Mouse (Mus musculus) MEL (cell line): ENCODE measurements around the gene Serpina7. TPM values are rescaled to one million over a fixed set of nuclear protein-coding genes. Genes with fewer than 3 reads are reported as not detected.

Experiments used
- DNase-seq: peaks from one replicate; pipeline ENCODE4 v3.0.0; 2011; ENCODE audit warnings: low read depth, low spot score
- H3K27ac ChIP-seq: 2 replicates; pipeline ENCODE4 v1.5.1; 2012; ENCODE audit warnings: low read depth, mild to moderate bottlenecking, control low read depth, low read length, moderate library complexity; ENCODE audit not compliant: control insufficient read depth
- H3K27me3 ChIP-seq, 2 experiments: fragments of 150-350 bp in 1 of 2; sonication (generic) in 1 of 2; 2 replicates each; pipeline ENCODE4 v1.6.1; 2012; ENCODE audit warnings: low read length in 2 of 2, mild to moderate bottlenecking in 2 of 2, improper control_type of control experiment in 1 of 2, moderate library complexity in 1 of 2; ENCODE audit not compliant: insufficient read depth in 2 of 2, control insufficient read depth in 1 of 2
- H3K36me3 ChIP-seq, 2 experiments: 2 replicates each; pipeline ENCODE4 v1.6.1; 2012 to 2014; ENCODE audit warnings: low read length in 2 of 2, improper control_type of control experiment in 1 of 2, inconsistent platforms in 1 of 2, mild to moderate bottlenecking in 1 of 2; ENCODE audit not compliant: insufficient read depth in 2 of 2, control insufficient read depth in 1 of 2
- H3K4me1 ChIP-seq, 2 experiments: fragments of 150-350 bp in 1 of 2; sonication (generic) in 1 of 2; 2 replicates each; pipeline ENCODE4 v1.6.1; 2012; ENCODE audit warnings: low read length in 2 of 2, improper control_type of control experiment in 1 of 2, mild to moderate bottlenecking in 1 of 2; ENCODE audit not compliant: insufficient read depth in 2 of 2, control insufficient read depth in 1 of 2
- H3K4me3 ChIP-seq, 2 experiments: fragments of 150-350 bp in 1 of 2; sonication (generic) in 1 of 2; 2 replicates each; pipeline ENCODE4 v1.5.1; 2012; ENCODE audit warnings: low read depth in 2 of 2, low read length in 2 of 2, mild to moderate bottlenecking in 2 of 2, moderate library complexity in 2 of 2, control low read depth in 1 of 2, improper control_type of control experiment in 1 of 2; ENCODE audit not compliant: control insufficient read depth in 1 of 2, insufficient read depth in 1 of 2
- H3K79me2 ChIP-seq: 2 replicates; pipeline ENCODE4 v1.6.1; 2012; ENCODE audit warnings: mild to moderate bottlenecking, low read length, moderate library complexity; ENCODE audit not compliant: control insufficient read depth, poor library complexity, insufficient read depth
- H3K9ac ChIP-seq: 2 replicates; pipeline ENCODE4 v1.6.1; 2012; ENCODE audit warnings: low read depth, mild to moderate bottlenecking, control low read depth, low read length, moderate library complexity; ENCODE audit not compliant: control insufficient read depth, poor library complexity, severe bottlenecking
- H3K9me3 ChIP-seq: fragments of 150-350 bp; sonication (generic); replicated peaks from 2 replicates; pipeline ENCODE4 v1.6.1; 2012; ENCODE audit warnings: mild to moderate bottlenecking, low read length, improper control_type of control experiment, moderate library complexity; ENCODE audit not compliant: insufficient read depth
- CHD1 ChIP-seq: IDR thresholded peaks from 2 replicates; pipeline ENCODE4 v1.6.1; 2012; ENCODE audit warnings: low read depth, mild to moderate bottlenecking, inconsistent platforms, low read length, improper control_type of control experiment
- ELF1 ChIP-seq: IDR thresholded peaks from 2 replicates; pipeline ENCODE4 v1.6.1; 2014; ENCODE audit warnings: low read depth, mild to moderate bottlenecking, inconsistent platforms, low read length, improper control_type of control experiment, moderate library complexity
- GATA1 ChIP-seq: IDR thresholded peaks from 2 replicates; pipeline ENCODE4 v1.6.1; 2011; ENCODE audit warnings: low read depth, low read length, improper control_type of control experiment
- MAX ChIP-seq: IDR thresholded peaks from 2 replicates; pipeline ENCODE4 v1.6.1; 2011; ENCODE audit warnings: low read length, improper control_type of control experiment
- MAZ ChIP-seq: IDR thresholded peaks from 2 replicates; pipeline ENCODE4 v1.6.1; 2012; ENCODE audit warnings: low read depth, mild to moderate bottlenecking, inconsistent platforms, low read length, improper control_type of control experiment
- MEF2A ChIP-seq: IDR thresholded peaks from 2 replicates; pipeline ENCODE4 v1.6.1; 2014; ENCODE audit warnings: low read depth, mild to moderate bottlenecking, inconsistent platforms, low read length, improper control_type of control experiment; ENCODE audit not compliant: poor library complexity, insufficient replicate concordance, severe bottlenecking; ENCODE audit errors: extremely low read depth
- MYC ChIP-seq: IDR thresholded peaks from 2 replicates; pipeline ENCODE4 v1.6.1; 2011; ENCODE audit warnings: low read depth, mild to moderate bottlenecking, low read length, improper control_type of control experiment, moderate library complexity
- NELFE ChIP-seq: IDR thresholded peaks from 2 replicates; pipeline ENCODE4 v1.6.1; 2011; ENCODE audit warnings: low read depth, low read length, improper control_type of control experiment
- NRF1 ChIP-seq: IDR thresholded peaks from 2 replicates; pipeline ENCODE4 v1.6.1; 2014; ENCODE audit warnings: low read depth, mild to moderate bottlenecking, inconsistent platforms, low read length, improper control_type of control experiment, moderate library complexity; ENCODE audit not compliant: poor library complexity, insufficient read depth, severe bottlenecking
- POLR2A ChIP-seq, 2 experiments: IDR thresholded peaks; 2 replicates each; pipeline ENCODE4 v1.6.1; 2011 to 2012; ENCODE audit warnings: low read length in 2 of 2, mild to moderate bottlenecking in 2 of 2, control low read depth in 1 of 2, improper control_type of control experiment in 1 of 2, low read depth in 1 of 2, moderate library complexity in 1 of 2; ENCODE audit not compliant: control insufficient read depth in 1 of 2, insufficient read depth in 1 of 2, poor library complexity in 1 of 2
- POLR2AphosphoS5 ChIP-seq: IDR thresholded peaks from 2 replicates; pipeline ENCODE4 v1.6.1; 2012; ENCODE audit warnings: low read depth, borderline replicate concordance, mild to moderate bottlenecking, inconsistent platforms, low read length, moderate library complexity, mixed read lengths
- TBP ChIP-seq: IDR thresholded peaks from 2 replicates; pipeline ENCODE4 v1.8.0; 2011; ENCODE audit warnings: low read depth, low read length, improper control_type of control experiment
- TCF12 ChIP-seq: IDR thresholded peaks from 2 replicates; pipeline ENCODE4 v1.6.1; 2014; ENCODE audit warnings: low read depth, mild to moderate bottlenecking, inconsistent platforms, low read length, improper control_type of control experiment, moderate library complexity
- UBTF ChIP-seq: IDR thresholded peaks from 2 replicates; pipeline ENCODE4 v1.6.1; 2012; ENCODE audit warnings: low read depth, mild to moderate bottlenecking, inconsistent platforms, low read length, improper control_type of control experiment, moderate library complexity, borderline replicate concordance; ENCODE audit not compliant: insufficient read depth
- USF2 ChIP-seq, 2 experiments: IDR thresholded peaks; 2 replicates each; pipeline ENCODE4 v1.6.1; 2011 to 2012; ENCODE audit warnings: improper control_type of control experiment in 2 of 2, low read length in 2 of 2, borderline replicate concordance in 1 of 2, inconsistent platforms in 1 of 2, low read depth in 1 of 2, mild to moderate bottlenecking in 1 of 2; ENCODE audit not compliant: insufficient read depth in 1 of 2
- ZKSCAN1 ChIP-seq: IDR thresholded peaks from 2 replicates; pipeline ENCODE4 v1.6.1; 2012; ENCODE audit warnings: low read depth, mild to moderate bottlenecking, inconsistent platforms, low read length, improper control_type of control experiment, moderate library complexity
- ZNF384 ChIP-seq: IDR thresholded peaks from 2 replicates; pipeline ENCODE4 v1.6.1; 2012; ENCODE audit warnings: low read depth, mild to moderate bottlenecking, inconsistent platforms, low read length, improper control_type of control experiment
- polyA plus RNA-seq, 2 experiments: library from polyadenylated mRNA; stranded (reverse) in 1 of 2; unstranded in 1 of 2; fragments of >175 nt in 1 of 2; fragments of >200 nt in 1 of 2; gene quantifications; 2 replicates each; pipeline versions ENCODE4 v1.2.1 to v1.2.4; 2012; ENCODE audit warnings: low replicate concordance in 2 of 2, low read depth in 1 of 2; ENCODE audit not compliant: insufficient read length in 2 of 2, insufficient read depth in 1 of 2, missing spikeins in 1 of 2
- total RNA-seq: library from RNA; depleted of rRNA; stranded (reverse); fragments of 300-350 nt; gene quantifications from 2 replicates; pipeline ENCODE4 v1.2.3, GENCODE M21; 2012

Gene Serpina7
- total and polyA plus RNA-seq, 3 experiments = not detected

DNA sequence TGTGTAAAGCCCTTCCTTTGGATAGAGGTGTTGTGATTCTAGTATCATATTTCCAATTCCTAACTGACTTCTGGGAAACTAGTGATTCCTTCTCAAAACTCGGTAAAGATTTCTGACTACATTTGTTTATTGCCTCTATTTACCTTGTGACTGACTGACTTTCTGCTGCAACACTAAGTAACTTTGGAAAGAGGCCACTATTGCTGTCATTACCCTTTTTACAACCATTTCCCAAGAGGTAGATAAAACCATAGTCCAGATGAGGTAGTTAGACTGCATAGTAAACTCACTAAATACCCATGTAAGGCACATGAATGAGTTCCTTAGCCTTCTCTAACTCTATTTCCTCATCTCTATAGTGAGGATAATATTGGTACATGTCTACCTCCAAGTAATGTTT is 43.9 kb downstream of the Serpina7 start:
- H3K36me3 ChIP-seq = no peaks in the 10 kb centered on the region
- no peak overlapping the region for H3K4me3 ChIP-seq
- H3K4me1 ChIP-seq = no peaks in the 10 kb centered on the region
- H3K9me3 ChIP-seq = no peaks in the 10 kb centered on the region
- H3K27me3 ChIP-seq = no peaks in the 10 kb centered on the region
- no peak overlapping the region for H3K9ac ChIP-seq
- H3K27ac ChIP-seq = no peak overlapping the region
- H3K79me2 ChIP-seq = no peaks in the 10 kb centered on the region
- TF ChIP-seq MAZ (no peak), ELF1 (no peak), NRF1 (no peak), GATA1 (no peak), TCF12 (no peak), CHD1 (no peak), MAX (no peak), UBTF (no peak), ZNF384 (no peak), USF2 (IDR thresholded peaks at IDR 0.05; ENCODE audit: borderline replicate concordance in 1 of 2, insufficient read depth in 1 of 2, low read depth in 1 of 2, low read length in 2 of 2) (no peak), TBP (no peak), POLR2AphosphoS5 (no peak), POLR2A (IDR thresholded peaks at IDR 0.05; ENCODE audit: control insufficient read depth in 1 of 2, insufficient read depth in 1 of 2, low read depth in 1 of 2, low read length in 2 of 2, poor library complexity in 1 of 2) (no peak)
- TF ChIP-seq, all 39 proteins: peak for 0
- no peak for DNase-seq

DNA sequence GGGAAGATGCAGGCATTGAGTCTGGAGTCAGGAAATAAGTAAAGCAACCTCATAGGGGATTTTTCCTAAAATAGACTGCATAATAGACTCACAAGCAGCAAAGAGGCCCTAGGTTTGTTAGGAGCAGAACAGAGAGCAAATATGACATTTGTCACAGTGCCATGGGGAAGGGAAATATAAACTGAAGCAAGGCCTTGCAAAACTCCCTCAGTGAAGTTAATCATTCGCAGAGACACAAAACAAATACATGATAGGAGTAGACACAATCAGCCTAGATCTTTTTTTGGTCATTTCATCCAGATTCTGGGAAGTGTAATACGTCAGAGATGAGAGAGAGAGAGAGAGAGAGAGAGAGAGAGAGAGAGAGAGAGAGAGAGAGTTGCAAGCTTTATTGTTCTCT is 45.7 kb downstream of the Serpina7 start:
- no peak for TF ChIP-seq NELFE
- no peak for DNase-seq

DNA sequence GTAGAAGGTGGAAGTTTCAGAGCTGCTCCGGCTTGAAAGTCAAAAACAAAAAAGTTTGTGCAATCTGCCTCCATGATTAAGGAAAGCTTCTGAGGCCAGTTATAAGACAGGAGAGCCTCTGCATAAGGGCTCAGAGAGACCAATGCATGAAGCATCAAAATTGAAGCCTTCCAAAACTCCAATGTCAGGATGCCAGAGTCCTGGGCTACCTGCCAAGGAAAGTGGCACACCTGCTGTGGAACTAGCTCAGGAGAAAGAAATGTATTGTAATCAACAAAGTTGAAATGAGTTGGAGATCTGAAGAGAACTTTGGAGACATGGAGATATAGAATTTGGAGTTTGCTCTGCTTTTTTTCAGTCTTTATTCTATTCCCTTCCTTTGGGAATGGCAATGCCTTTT is 47.4 kb downstream of the Serpina7 start:
- H3K9me3 ChIP-seq = no peaks in the 10 kb centered on the region
- no peak overlapping the region for H3K27ac ChIP-seq
- no peaks in the 10 kb centered on the region for H3K4me1 ChIP-seq
- H3K27me3 ChIP-seq = no peaks in the 10 kb centered on the region
- no peak for DNase-seq
- H3K9ac ChIP-seq = no peak overlapping the region
- TF ChIP-seq ZNF384 = no peak
- no peak for TF ChIP-seq MEF2A
- TF ChIP-seq MYC = no peak
- TF ChIP-seq TCF12 = no peak
- no peak for TF ChIP-seq GATA1
- no peak for TF ChIP-seq ZKSCAN1
- TF ChIP-seq, all 39 proteins: peak for 0
- Histone ChIP-seq H3K79me2 (no peaks in the 10 kb centered on the region), H3K4me3 (no peak overlapping the region), H3K36me3 (no peaks in the 10 kb centered on the region)

More for the DNA sequence above, 45.7 kb downstream of the Serpina7 start:
- Histone ChIP-seq H3K9ac (no peak overlapping the region), H3K79me2 (no peaks in the 10 kb centered on the region), H3K27me3 (no peaks in the 10 kb centered on the region), H3K36me3 (no peaks in the 10 kb centered on the region), H3K4me3 (no peak overlapping the region), H3K4me1 (no peaks in the 10 kb centered on the region), H3K27ac (no peak overlapping the region), H3K9me3 (no peaks in the 10 kb centered on the region)
